Mouse (Mus musculus) hindbrain, embryonic 12.5 days (tissue): Measurements from ENCODE around the gene Gng7. TPM values are rescaled to one million over a fixed set of nuclear protein-coding genes. Genes with fewer than 3 reads are reported as not detected.

Source experiments
- ATAC-seq: fragments of 200-750 bp; cut with Nextera tagmentation; 2 replicates; pipeline ENCODE4 v1.8.0; 2017; ENCODE audit warnings: moderate TSS enrichment; ENCODE audit not compliant: low FRiP score
- H3K27ac ChIP-seq: fragments of 300-500 bp; sonication (generic); 2 replicates; pipeline ENCODE4 v1.5.1; 2016; ENCODE audit warnings: mild to moderate bottlenecking
- H3K27me3 ChIP-seq: fragments of 300-500 bp; sonication (generic); 2 replicates; pipeline ENCODE4 v1.6.1; 2016; ENCODE audit warnings: mild to moderate bottlenecking
- H3K36me3 ChIP-seq: fragments of 300-500 bp; sonication (generic); 2 replicates; pipeline ENCODE4 v1.6.1; 2016; ENCODE audit warnings: mild to moderate bottlenecking
- H3K4me1 ChIP-seq: fragments of 300-500 bp; sonication (generic); 2 replicates; pipeline ENCODE4 v1.6.1; 2016
- H3K4me2 ChIP-seq: fragments of 300-500 bp; sonication (generic); replicated peaks from 2 replicates; pipeline ENCODE4 v1.6.1; 2016; ENCODE audit warnings: mild to moderate bottlenecking
- H3K4me3 ChIP-seq: fragments of 300-500 bp; sonication (generic); 2 replicates; pipeline ENCODE4 v1.5.1; 2016; ENCODE audit warnings: mild to moderate bottlenecking
- H3K9ac ChIP-seq: fragments of 300-500 bp; sonication (generic); 2 replicates; pipeline ENCODE4 v1.6.1; 2016; ENCODE audit warnings: mild to moderate bottlenecking, moderate library complexity
- H3K9me3 ChIP-seq: fragments of 300-500 bp; sonication (generic); replicated peaks from 2 replicates; pipeline ENCODE4 v1.6.1; 2016; ENCODE audit warnings: mild to moderate bottlenecking
- WGBS: fragments of 180-500 bp; shearing (Covaris S2); methylation state at CpG from one replicate; pipeline ENCODE4 v1.1.7; 2016; 5-methylcytosine and 5-hydroxymethylcytosine counted together
- polyA plus RNA-seq: library from polyadenylated mRNA; unstranded; fragments of >200 nt; fragmentation: Nextera tagmentation; extraction: Ambion mirVana; gene quantifications from 2 replicates; pipeline ENCODE4 v1.2.1, GENCODE M21; 2016

Gene Gng7
- polyA plus RNA-seq, 1 experiment from 2014 or later: 10.1 TPM

DNA sequence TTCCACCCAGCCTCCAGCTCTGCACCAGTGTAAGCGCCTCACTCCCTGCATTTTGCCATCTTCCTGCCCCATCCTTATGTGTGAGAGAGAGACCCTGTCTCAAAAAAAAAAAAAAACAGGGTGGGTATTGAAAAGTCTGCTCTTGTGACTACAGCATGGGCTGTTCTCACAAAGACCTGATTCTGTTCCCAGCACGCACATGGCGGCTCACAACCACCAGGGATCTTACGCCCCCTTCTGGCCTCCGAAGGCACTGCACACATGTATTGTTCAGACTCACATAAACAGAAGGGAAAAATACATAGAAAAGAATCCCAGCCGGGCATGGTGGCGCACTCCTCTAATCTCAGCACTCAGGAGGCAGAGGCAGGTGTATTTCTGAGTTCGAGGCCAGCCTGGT, 8.0 kb upstream of the Gng7 start:
- Histone ChIP-seq H3K9ac (no peak overlapping the region), H3K27me3 (peaks cover 45% of the 10 kb centered on the region), H3K4me3 (no peak overlapping the region), H3K4me1 (peaks cover 9% of the 10 kb centered on the region), H3K27ac (no peak overlapping the region), H3K36me3 (no peaks in the 10 kb centered on the region; the same call in 1 of the 2 replicates), H3K9me3 (no peaks in the 10 kb centered on the region), H3K4me2 (no peak overlapping the region)
- 68% methylated on average over 8 of the region's 8 CpGs for WGBS
- no peak for ATAC-seq

GRCm38 (mm10) chr10:81021547-81022110, 6.9 kb upstream of the Gng7 start:
- H3K27ac ChIP-seq: no peak overlapping the region
- no peaks in the 10 kb centered on the region; the same call in 1 of the 2 replicates for H3K36me3 ChIP-seq
- no peak for ATAC-seq
- peaks cover 9% of the 10 kb centered on the region for H3K4me1 ChIP-seq
- peak overlapping the region; percentile 22; the same call in 1 of the 2 replicates for H3K4me2 ChIP-seq
- H3K27me3 ChIP-seq: peaks cover 45% of the 10 kb centered on the region
- 20% methylated on average over 26 of the region's 26 CpGs for WGBS
- no peak overlapping the region for H3K9ac ChIP-seq
- H3K9me3 ChIP-seq: no peaks in the 10 kb centered on the region
- H3K4me3 ChIP-seq: no peak overlapping the region

DNA sequence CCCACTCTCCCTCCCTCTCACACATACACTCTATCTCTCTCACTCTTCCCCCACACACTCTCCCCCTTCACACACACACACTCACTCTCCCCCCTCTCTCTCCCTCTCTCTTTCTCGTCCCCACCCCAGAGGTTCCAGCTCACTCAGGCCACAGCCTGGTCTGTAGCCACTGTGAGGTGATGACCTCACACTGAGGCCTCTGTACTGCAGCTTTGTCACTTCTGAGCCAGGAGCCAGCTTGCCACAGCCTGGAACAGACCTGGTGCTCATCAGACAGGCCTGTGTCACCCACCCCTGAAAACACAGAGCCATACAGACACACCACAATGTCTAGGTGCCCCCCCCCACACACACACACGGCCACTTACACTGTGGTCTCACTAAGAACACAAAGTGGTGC, 5.5 kb upstream of the Gng7 start:
- Histone ChIP-seq H3K9me3 (no peaks in the 10 kb centered on the region), H3K27ac (no peak overlapping the region), H3K36me3 (no peaks in the 10 kb centered on the region; the same call in 1 of the 2 replicates), H3K27me3 (peaks cover 38% of the 10 kb centered on the region), H3K9ac (0 out of 2 replicates have a peak overlapping the region, but pooled peaks have one; percentile 18), H3K4me2 (no peak overlapping the region), H3K4me1 (peaks cover 7% of the 10 kb centered on the region), H3K4me3 (no peak overlapping the region)
- 43% methylated on average over 2 of the region's 2 CpGs for WGBS
- no peak for ATAC-seq

GRCm38 (mm10) chr10:81019687-81020086, 4.9 kb upstream of the Gng7 start:
- Histone ChIP-seq H3K9ac (peak overlapping the region; percentile 8; the same call in 1 of the 2 replicates), H3K4me3 (no peak overlapping the region), H3K4me2 (no peak overlapping the region), H3K4me1 (peaks cover 2% of the 10 kb centered on the region; the same call in 1 of the 2 replicates), H3K9me3 (no peaks in the 10 kb centered on the region), H3K27ac (no peak overlapping the region), H3K36me3 (no peaks in the 10 kb centered on the region; the same call in 1 of the 2 replicates), H3K27me3 (peaks cover 34% of the 10 kb centered on the region)
- no peak for ATAC-seq
- WGBS: 77% methylated on average over 6 of the region's 6 CpGs

- peaks cover 3% of the 10 kb centered on the region; the same call in 1 of the 2 replicates for H3K4me1 ChIP-seq
- no peak overlapping the region for H3K27ac ChIP-seq
- no peaks in the 10 kb centered on the region for H3K9me3 ChIP-seq
- no peak overlapping the region for H3K9ac ChIP-seq
- no peak for ATAC-seq
- H3K4me2 ChIP-seq: no peak overlapping the region
- no peak overlapping the region for H3K4me3 ChIP-seq
- H3K36me3 ChIP-seq: no peaks in the 10 kb centered on the region; the same call in 1 of the 2 replicates
- peaks cover 20% of the 10 kb centered on the region for H3K27me3 ChIP-seq
- 38% methylated on average over 10 of the region's 10 CpGs for WGBS
Measured at GRCm38 (mm10) chr10:81018326-81018725, 3.6 kb upstream of the Gng7 start.

DNA sequence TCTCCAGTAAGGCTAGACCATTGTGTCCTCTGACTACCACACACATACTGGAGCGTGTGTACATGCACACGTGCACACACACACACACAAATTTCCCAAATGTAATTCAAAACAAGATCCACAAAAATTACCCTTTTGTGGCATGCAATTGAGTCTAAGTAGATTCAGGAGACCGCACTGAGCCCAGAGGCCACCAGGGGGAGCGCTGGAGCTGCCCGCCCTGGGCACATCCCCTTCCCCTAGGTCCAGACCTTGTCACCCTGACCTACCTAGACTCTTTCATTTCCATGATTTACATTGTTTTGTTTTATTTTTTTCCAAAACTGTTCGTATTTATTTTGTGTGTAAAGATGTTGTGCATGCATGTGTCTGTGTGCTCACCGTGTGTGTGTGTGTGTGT, 1.9 kb upstream of the Gng7 start:
- H3K27me3 ChIP-seq: peaks cover 5% of the 10 kb centered on the region
- ATAC-seq: no peak

GRCm38 (mm10) chr10:81015666-81016065, 921 bp upstream of the Gng7 start:
- no peaks in the 10 kb centered on the region; the same call in 1 of the 2 replicates for H3K36me3 ChIP-seq
- no peak overlapping the region for H3K27ac ChIP-seq
- H3K4me3 ChIP-seq: no peak overlapping the region
- 87% methylated on average over 2 of the region's 2 CpGs for WGBS
- H3K9me3 ChIP-seq: no peaks in the 10 kb centered on the region
- H3K27me3 ChIP-seq: no peaks in the 10 kb centered on the region
- no peak overlapping the region for H3K9ac ChIP-seq
- no peak for ATAC-seq
- H3K4me1 ChIP-seq: peaks cover 3% of the 10 kb centered on the region; the same call in 1 of the 2 replicates
- no peak overlapping the region for H3K4me2 ChIP-seq

More for the DNA sequence above, 1.9 kb upstream of the Gng7 start:
- H3K9me3 ChIP-seq: no peaks in the 10 kb centered on the region
- WGBS: 9% methylated on average over 7 of the region's 7 CpGs
- H3K4me1 ChIP-seq: peaks cover 3% of the 10 kb centered on the region; the same call in 1 of the 2 replicates
- H3K4me3 ChIP-seq: no peak overlapping the region
- no peak overlapping the region for H3K4me2 ChIP-seq
- no peak overlapping the region for H3K27ac ChIP-seq
- no peaks in the 10 kb centered on the region; the same call in 1 of the 2 replicates for H3K36me3 ChIP-seq
- H3K9ac ChIP-seq: no peak overlapping the region

- 82% methylated on average over 6 of the region's 6 CpGs for WGBS
- H3K27me3 ChIP-seq: peaks cover 7% of the 10 kb centered on the region; the same call in 1 of the 2 replicates
Measured at GRCm38 (mm10) chr10:81010851-81011250, 3.9 kb downstream of the Gng7 start.

DNA sequence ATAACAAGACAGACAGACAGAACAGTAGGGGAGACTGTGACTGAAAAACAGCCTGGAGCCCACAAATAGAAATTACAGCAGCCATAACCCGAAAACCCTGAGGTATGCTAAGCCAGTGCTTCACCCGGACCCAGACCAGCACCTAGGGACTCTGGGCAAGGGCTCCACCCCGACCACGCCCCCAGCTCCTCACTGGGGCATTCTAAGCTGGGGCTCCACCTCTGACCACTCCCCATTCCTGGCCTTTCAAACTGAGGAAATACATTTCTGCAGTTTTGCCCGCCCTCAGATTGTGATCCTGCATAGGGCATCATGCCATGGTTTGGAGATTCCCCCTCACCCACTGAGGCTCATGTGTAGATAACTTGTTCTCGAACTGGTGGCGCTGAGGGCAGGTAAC, 7.5 kb downstream of the Gng7 start:
- no peak overlapping the region for H3K4me3 ChIP-seq
- H3K9me3 ChIP-seq: no peaks in the 10 kb centered on the region
- H3K27ac ChIP-seq: no peak overlapping the region
- WGBS: 36% methylated on average over 7 of the region's 7 CpGs
- no peak overlapping the region for H3K4me2 ChIP-seq
- no peaks in the 10 kb centered on the region for H3K4me1 ChIP-seq
- H3K36me3 ChIP-seq: no peaks in the 10 kb centered on the region
- H3K27me3 ChIP-seq: peaks cover 7% of the 10 kb centered on the region; the same call in 1 of the 2 replicates
- ATAC-seq: no peak
- H3K9ac ChIP-seq: no peak overlapping the region

More at GRCm38 (mm10) chr10:81010851-81011250, 3.9 kb downstream of the Gng7 start:
- Histone ChIP-seq H3K36me3 (no peaks in the 10 kb centered on the region), H3K4me1 (peaks cover 3% of the 10 kb centered on the region; the same call in 1 of the 2 replicates), H3K4me3 (no peak overlapping the region), H3K27ac (no peak overlapping the region), H3K9me3 (no peaks in the 10 kb centered on the region), H3K9ac (no peak overlapping the region), H3K4me2 (no peak overlapping the region)
- ATAC-seq: no peak

DNA sequence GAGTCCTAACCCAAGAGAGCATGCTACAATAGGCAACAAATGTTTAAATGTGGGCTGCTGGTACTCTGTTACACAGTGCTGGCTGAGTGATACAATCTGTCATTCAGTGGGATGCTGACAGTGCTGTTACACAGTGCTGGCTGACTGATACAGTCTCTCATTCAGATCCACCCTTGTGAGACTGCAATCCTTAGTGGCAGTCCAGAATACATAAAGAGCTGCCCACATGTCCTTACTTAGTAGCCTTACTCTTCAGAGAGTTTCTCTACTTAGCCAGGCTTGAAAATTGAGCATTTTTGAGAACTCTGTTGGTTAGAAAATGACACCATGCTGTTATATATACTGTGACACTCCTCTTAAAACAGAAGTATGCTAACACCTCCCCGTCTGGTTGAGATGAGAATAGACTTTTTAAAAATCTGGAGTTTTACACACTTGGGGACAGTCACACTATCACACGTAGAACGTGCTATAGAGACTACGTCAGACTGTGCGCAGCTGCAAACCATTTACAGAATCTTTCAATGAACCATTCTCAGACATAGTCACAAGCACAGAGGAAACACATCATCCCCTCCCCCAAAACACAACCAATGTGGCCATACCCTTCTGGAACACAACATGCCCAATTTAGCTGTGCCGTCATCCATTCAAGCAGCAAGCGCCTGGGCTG, 8.6 kb downstream of the Gng7 start:
- Histone ChIP-seq H3K4me3 (no peak overlapping the region), H3K9ac (no peak overlapping the region)
- 93% methylated on average over 7 of the region's 7 CpGs for WGBS

GRCm38 (mm10) chr10:81001161-81001560, 13.6 kb downstream of the Gng7 start:
- no peaks in the 10 kb centered on the region for H3K9me3 ChIP-seq
- 29% methylated on average over 10 of the region's 10 CpGs for WGBS
- 0 out of 2 replicates have a peak overlapping the region, but pooled peaks have one; percentile 5 for H3K9ac ChIP-seq
- H3K4me2 ChIP-seq: no peak overlapping the region
- no peak for ATAC-seq
- H3K27ac ChIP-seq: no peak overlapping the region
- no peak overlapping the region for H3K4me3 ChIP-seq
- peaks cover 15% of the 10 kb centered on the region for H3K4me1 ChIP-seq
- H3K36me3 ChIP-seq: no peaks in the 10 kb centered on the region
- H3K27me3 ChIP-seq: peaks cover 5% of the 10 kb centered on the region; the same call in 1 of the 2 replicates

More for the DNA sequence above, 8.6 kb downstream of the Gng7 start:
- H3K4me2 ChIP-seq: no peak overlapping the region
- H3K9me3 ChIP-seq: no peaks in the 10 kb centered on the region
- H3K36me3 ChIP-seq: no peaks in the 10 kb centered on the region
- no peak for ATAC-seq
- H3K4me1 ChIP-seq: peaks cover 5% of the 10 kb centered on the region
- H3K27me3 ChIP-seq: peaks cover 7% of the 10 kb centered on the region; the same call in 1 of the 2 replicates
- H3K27ac ChIP-seq: no peak overlapping the region

- H3K36me3 ChIP-seq: no peaks in the 10 kb centered on the region
- peaks cover 5% of the 10 kb centered on the region; the same call in 1 of the 2 replicates for H3K27me3 ChIP-seq
- no peak overlapping the region for H3K4me3 ChIP-seq
- no peak overlapping the region for H3K4me2 ChIP-seq
- H3K4me1 ChIP-seq: peaks cover 15% of the 10 kb centered on the region
- 0 out of 2 replicates have a peak overlapping the region, but pooled peaks have one; percentile 5 for H3K9ac ChIP-seq
- 50% methylated on average over 28 of the region's 28 CpGs for WGBS
- no peak; the same call in 1 of the 2 replicates for ATAC-seq
- H3K27ac ChIP-seq: no peak overlapping the region
- H3K9me3 ChIP-seq: no peaks in the 10 kb centered on the region
Measured at GRCm38 (mm10) chr10:81000197-81001062, 14.3 kb downstream of the Gng7 start.
